Mouse (Mus musculus) ES-E14 (cell line): ENCODE data around the gene Nkiras2. TPM values are rescaled to one million over a fixed set of nuclear protein-coding genes. Genes with fewer than 3 reads are reported as not detected.

ENCODE experiments used
- DNase-seq: peaks from one replicate; pipeline ENCODE4 v3.0.0-alpha.2; 2013; ENCODE audit warnings: low read depth, low spot score
- H3K27ac ChIP-seq: 2 replicates; pipeline ENCODE4 v1.5.1; 2012; ENCODE audit warnings: low read depth, mild to moderate bottlenecking, low read length, moderate library complexity, mixed read lengths; ENCODE audit not compliant: poor library complexity, insufficient read depth, severe bottlenecking
- H3K36me3 ChIP-seq: 2 replicates; pipeline ENCODE4 v1.6.1; 2012; ENCODE audit warnings: mild to moderate bottlenecking, low read length, moderate library complexity, mixed read lengths; ENCODE audit not compliant: control insufficient read depth, poor library complexity, insufficient read depth, severe bottlenecking
- H3K4me1 ChIP-seq, 2 experiments: fragments of 150-350 bp in 1 of 2; sonication (generic) in 1 of 2; 2 replicates each; pipeline ENCODE4 v1.6.1; 2012; ENCODE audit warnings: low read length in 2 of 2, mild to moderate bottlenecking in 1 of 2, mixed read lengths in 1 of 2; ENCODE audit not compliant: control insufficient read depth in 2 of 2, insufficient read depth in 2 of 2, poor library complexity in 1 of 2
- H3K4me3 ChIP-seq, 2 experiments: fragments of 150-350 bp in 1 of 2; sonication (generic) in 1 of 2; 2 replicates each; pipeline ENCODE4 v1.5.1; 2012; ENCODE audit warnings: low read length in 2 of 2, low read depth in 1 of 2, mild to moderate bottlenecking in 1 of 2, mixed read lengths in 1 of 2; ENCODE audit not compliant: insufficient read depth in 1 of 2, poor library complexity in 1 of 2, severe bottlenecking in 1 of 2
- H3K9ac ChIP-seq: 2 replicates; pipeline ENCODE4 v1.6.1; 2012; ENCODE audit warnings: low read depth, mild to moderate bottlenecking, low read length, mixed read lengths; ENCODE audit not compliant: poor library complexity, insufficient read depth, severe bottlenecking
- H3K9me3 ChIP-seq: fragments of 150-350 bp; sonication (generic); 2 replicates; pipeline ENCODE4 v1.6.1; 2012; ENCODE audit warnings: low read depth, mild to moderate bottlenecking, low read length; ENCODE audit not compliant: control insufficient read depth, insufficient read depth
- CHD2 ChIP-seq: IDR thresholded peaks from 2 replicates; pipeline ENCODE4 v1.6.1; 2014; ENCODE audit warnings: mild to moderate bottlenecking, low read depth, low read length, inconsistent platforms
- HCFC1 ChIP-seq: IDR thresholded peaks from 2 replicates; pipeline ENCODE4 v1.6.1; 2012; ENCODE audit warnings: low read length, inconsistent platforms, borderline replicate concordance; ENCODE audit not compliant: insufficient read depth
- MAFK ChIP-seq: IDR thresholded peaks from 2 replicates; pipeline ENCODE4 v1.6.1; 2014; ENCODE audit warnings: mild to moderate bottlenecking, low read depth, low read length, inconsistent platforms; ENCODE audit not compliant: insufficient read depth
- ZC3H11A ChIP-seq: IDR thresholded peaks from 2 replicates; pipeline ENCODE4 v1.6.1; 2012; ENCODE audit warnings: low read depth, mild to moderate bottlenecking, inconsistent platforms, low read length, borderline replicate concordance
- ZNF384 ChIP-seq: IDR thresholded peaks from 2 replicates; pipeline ENCODE4 v1.6.1; 2012; ENCODE audit warnings: low read depth, low read length, inconsistent platforms
- in situ Hi-C, 2 experiments: fragments of 600-800 bp; cut with MboI; formaldehyde crosslinking; loops; one replicate each; pipeline ENCODE4 v1.15.1; 2025; ENCODE audit warnings: low sequenced_read_pairs in 2 of 2, inconsistent platforms in 1 of 2; ENCODE audit not compliant: unreplicated experiment in 2 of 2
- total RNA-seq: library from RNA; depleted of rRNA; stranded (reverse); fragments of 300-350 nt; gene quantifications from 2 replicates; pipeline ENCODE4 v1.2.3, GENCODE M21; 2012

Nkiras2 gene
- total RNA-seq, 1 experiment = 30.7 TPM

GRCm38 (mm10) chr11:100594608-100595007, 24.4 kb upstream of the Nkiras2 start:
- no peak overlapping the region for H3K27ac ChIP-seq
- H3K9me3 ChIP-seq = no peaks in the 10 kb centered on the region
- no peaks in the 10 kb centered on the region for H3K4me1 ChIP-seq
- in situ Hi-C loops = no loop called here
- no peak overlapping the region for H3K4me3 ChIP-seq
- TF ChIP-seq HCFC1 = no peak
- H3K36me3 ChIP-seq = peaks cover 71% of the 10 kb centered on the region
- no peak for DNase-seq
- H3K9ac ChIP-seq = no peak overlapping the region

DNA sequence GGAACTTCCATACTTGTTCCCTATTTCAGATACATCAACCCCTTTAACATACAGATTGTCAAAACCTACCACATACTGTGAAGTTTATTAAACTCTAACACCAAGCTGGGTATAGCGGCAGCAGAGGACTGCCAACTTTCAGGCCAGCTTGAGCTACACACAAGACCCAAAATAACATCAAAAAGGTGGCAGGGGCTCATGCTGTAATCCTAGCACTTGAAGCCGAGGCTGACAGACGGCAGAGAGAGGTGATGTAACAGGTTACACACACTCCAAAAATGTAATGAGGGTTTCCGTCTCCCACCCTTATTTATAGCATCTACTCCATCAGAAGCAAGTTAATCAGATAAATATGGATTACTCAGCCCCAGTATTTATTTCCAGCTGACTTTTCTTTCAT, 23.5 kb upstream of the Nkiras2 start:
- in situ Hi-C loops = no loop called here
- no peak overlapping the region for H3K27ac ChIP-seq
- H3K4me3 ChIP-seq = no peak overlapping the region
- no peak for DNase-seq
- TF ChIP-seq ZC3H11A = no peak
- TF ChIP-seq ZNF384 = no peak
- no peak for TF ChIP-seq MAFK
- TF ChIP-seq CHD2 = no peak
- no peak for TF ChIP-seq HCFC1
- H3K9ac ChIP-seq = no peak overlapping the region
- no peaks in the 10 kb centered on the region for H3K4me1 ChIP-seq
- peaks cover 74% of the 10 kb centered on the region for H3K36me3 ChIP-seq
- no peaks in the 10 kb centered on the region for H3K9me3 ChIP-seq

GRCm38 (mm10) chr11:100598074-100598473, 21.0 kb upstream of the Nkiras2 start:
- no peak for TF ChIP-seq ZC3H11A
- no peak for TF ChIP-seq HCFC1
- no peak for TF ChIP-seq ZNF384
- no peak for TF ChIP-seq CHD2
- TF ChIP-seq MAFK = no peak
- H3K9me3 ChIP-seq = no peaks in the 10 kb centered on the region
- H3K9ac ChIP-seq = no peak overlapping the region
- no peak overlapping the region for H3K4me3 ChIP-seq
- no peak overlapping the region for H3K27ac ChIP-seq
- H3K4me1 ChIP-seq = no peaks in the 10 kb centered on the region; a peak in 1 of 4 replicates
- peaks cover 58% of the 10 kb centered on the region for H3K36me3 ChIP-seq
- in situ Hi-C loops = no loop called here
- no peak for DNase-seq

DNA sequence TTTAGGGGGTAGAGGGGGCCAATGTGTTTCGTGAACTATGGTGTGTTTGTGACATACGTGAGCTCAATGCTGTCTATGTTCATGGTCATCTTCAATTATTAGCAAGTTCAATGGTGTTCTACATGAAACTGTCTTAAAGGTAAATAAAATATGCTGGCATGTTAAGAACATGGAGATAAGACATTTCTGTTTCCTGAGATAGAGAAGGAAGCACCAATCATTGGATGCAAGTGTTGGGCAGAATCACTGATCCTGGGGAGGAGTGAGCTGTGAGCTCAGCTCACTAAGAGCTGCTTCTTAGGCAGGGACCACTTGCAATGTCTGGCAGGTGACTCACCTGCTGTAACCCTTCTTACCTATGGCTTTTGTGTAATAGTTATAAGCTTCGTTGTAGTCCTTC, 17.7 kb upstream of the Nkiras2 start:
- Histone ChIP-seq H3K9me3 (no peaks in the 10 kb centered on the region), H3K4me1 (peaks cover 2 to 15% of the 10 kb centered on the region in 2 experiments; a peak in 2 of 4 replicates), H3K4me3 (no peak overlapping the region), H3K36me3 (peaks cover 42% of the 10 kb centered on the region), H3K27ac (no peak overlapping the region), H3K9ac (no peak overlapping the region)
- TF ChIP-seq ZNF384 (no peak), CHD2 (no peak), MAFK (no peak), ZC3H11A (no peak), HCFC1 (no peak)
- in situ Hi-C loops = no loop called here
- DNase-seq = no peak

- peaks cover 5 to 16% of the 10 kb centered on the region in 2 experiments; a peak in 2 of 4 replicates for H3K4me1 ChIP-seq
- peaks cover 26% of the 10 kb centered on the region for H3K36me3 ChIP-seq
- no peak for DNase-seq
- no peak overlapping the region for H3K9ac ChIP-seq
- no peak overlapping the region for H3K4me3 ChIP-seq
- H3K27ac ChIP-seq = no peak overlapping the region
- H3K9me3 ChIP-seq = no peaks in the 10 kb centered on the region
- no peak for TF ChIP-seq ZC3H11A
- TF ChIP-seq ZNF384 = no peak
- TF ChIP-seq CHD2 = no peak
- no peak for TF ChIP-seq HCFC1
- in situ Hi-C loops = no loop called here
Measured at GRCm38 (mm10) chr11:100603155-100603554, 15.9 kb upstream of the Nkiras2 start.
